Mouse (Mus musculus): ENCODE data around the gene Olfr538. TPM values are rescaled to one million over a fixed set of nuclear protein-coding genes. Genes with fewer than 3 reads are reported as not detected.
"Not testable (repeated sequence)": the region's sequence is repeated elsewhere in the genome, so short reads cannot be mapped to it uniquely, and the experiment has no call there.

Gene Olfr538
- not detected for total RNA-seq (2022)

DNA sequence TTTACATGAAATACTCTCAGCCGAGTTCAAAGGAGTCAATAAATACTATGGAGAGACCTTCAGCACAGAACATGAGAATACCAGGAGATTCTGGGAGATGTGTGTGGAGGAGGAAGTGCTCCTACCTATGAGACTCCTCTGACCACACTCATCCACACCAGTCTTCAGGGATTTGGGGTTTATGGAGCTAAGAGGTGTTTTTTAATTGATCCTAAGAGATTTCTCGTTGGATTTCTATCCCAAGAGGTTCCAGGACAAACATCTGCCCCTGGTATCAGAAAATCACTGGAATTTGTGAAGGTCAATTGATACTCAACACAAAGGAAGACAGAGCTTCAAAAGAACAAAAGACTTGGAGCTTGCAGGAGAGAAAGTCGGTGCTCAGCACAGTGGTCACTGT lies at the start of gene Olfr538:
Olfr538 (plus strand) TSS at position 301 of the 400 bp plus-strand sequence.
- DNase-seq (ENCODE audit: low spot score in 2 of 2): no peak

GRCm38 (mm10) chr7:140539746-140540145 lies 27.9 kb upstream of the Olfr538 start:
- DNase-seq (ENCODE audit: low spot score in 2 of 2): no peak

GRCm38 (mm10) chr7:140600969-140601368 lies 33.3 kb downstream of the Olfr538 start, which contains the start of gene Olfr46:
Gene Olfr46 (plus strand): TSS chr7:140601269.
- not testable (repeated sequence) for DNase-seq (ENCODE audit: low spot score in 2 of 2)

Other genes starting within 250 kb of the Olfr538 start
- gene Olfr525, start 247.0 kb upstream of the Olfr538 start, total RNA-seq (2022): not detected
- gene Olfr527, start 233.9 kb upstream of the Olfr538 start, total RNA-seq (2022): not detected
- not detected for gene Olfr60, start 206.2 kb upstream of the Olfr538 start, total RNA-seq (2022)
- gene Olfr530, start 191.6 kb upstream of the Olfr538 start, total RNA-seq (2022): not detected
- not detected for gene Olfr531, start 165.0 kb upstream of the Olfr538 start, total RNA-seq (2022)
- gene Olfr532, start 146.2 kb upstream of the Olfr538 start, total RNA-seq (2022): not detected
- not detected for gene Olfr533, start 104.5 kb upstream of the Olfr538 start, total RNA-seq (2022)
- gene Olfr535, start 83.7 kb upstream of the Olfr538 start, total RNA-seq (2022): not detected
- gene Olfr536, start 60.5 kb upstream of the Olfr538 start, total RNA-seq (2022): not detected
- under 1 TPM in 2 of 4 experiments, not detected in 2; 0.07 to 0.08 TPM for gene Olfr46, start 33.4 kb downstream of the Olfr538 start, total RNA-seq (2022)
- gene Olfr61, start 61.1 kb downstream of the Olfr538 start, total RNA-seq (2022): not detected
- gene Olfr53, start 78.6 kb downstream of the Olfr538 start, total RNA-seq (2022): not detected
- under 1 TPM; 0.04 to 0.09 (median 0.07) TPM for gene Olfr539, start 92.0 kb downstream of the Olfr538 start, total RNA-seq (2022)
- not detected for gene Olfr45, start 114.1 kb downstream of the Olfr538 start, total RNA-seq (2022)
- not detected for gene Olfr541, start 129.4 kb downstream of the Olfr538 start, total RNA-seq (2022)
- gene Cyp2e1, start 195.9 kb downstream of the Olfr538 start, total RNA-seq (2022): under 1 TPM in 1 of 4 experiments, not detected in 3; 0.36 TPM
- under 1 TPM in 3 of 4 experiments, not detected in 1; 0.40 to 0.91 (median 0.46) TPM for gene Syce1, start 220.0 kb downstream of the Olfr538 start, total RNA-seq (2022)